Mouse (Mus musculus) erythroblast, embryonic 14.5 days (primary cell): Measurements from ENCODE around the gene Sh2d1b2.

Source experiments
- GATA1 ChIP-seq: IDR thresholded peaks from 2 replicates; pipeline ENCODE4 v1.6.1; 2012; ENCODE audit warnings: low read length, inconsistent platforms, mixed read lengths
- TAL1 ChIP-seq: IDR thresholded peaks from 3 replicates; pipeline ENCODE4 v1.6.1; 2012; ENCODE audit warnings: low read length, inconsistent platforms, mixed read lengths

GRCm38 (mm10) chr1:170270696-170271095, 38.1 kb downstream of the Sh2d1b2 start:
- TF ChIP-seq GATA1 (no peak), TAL1 (no peak)
